Mouse (Mus musculus) inflammation-experienced regulatory T-cells, adult 16 weeks (primary cell): ENCODE results near the gene Dclk2. TPM values are rescaled to one million over a fixed set of nuclear protein-coding genes. Genes with fewer than 3 reads are reported as not detected.

Experiments
- polyA plus RNA-seq: library from polyadenylated mRNA; unstranded; fragments of 100-300 nt; shearing (Covaris generic); gene quantifications from one replicate; pipeline ENCODE4 v1.2.1, GENCODE M21; 2017

The Dclk2 gene
- polyA plus RNA-seq: 4.6 TPM

DNA sequence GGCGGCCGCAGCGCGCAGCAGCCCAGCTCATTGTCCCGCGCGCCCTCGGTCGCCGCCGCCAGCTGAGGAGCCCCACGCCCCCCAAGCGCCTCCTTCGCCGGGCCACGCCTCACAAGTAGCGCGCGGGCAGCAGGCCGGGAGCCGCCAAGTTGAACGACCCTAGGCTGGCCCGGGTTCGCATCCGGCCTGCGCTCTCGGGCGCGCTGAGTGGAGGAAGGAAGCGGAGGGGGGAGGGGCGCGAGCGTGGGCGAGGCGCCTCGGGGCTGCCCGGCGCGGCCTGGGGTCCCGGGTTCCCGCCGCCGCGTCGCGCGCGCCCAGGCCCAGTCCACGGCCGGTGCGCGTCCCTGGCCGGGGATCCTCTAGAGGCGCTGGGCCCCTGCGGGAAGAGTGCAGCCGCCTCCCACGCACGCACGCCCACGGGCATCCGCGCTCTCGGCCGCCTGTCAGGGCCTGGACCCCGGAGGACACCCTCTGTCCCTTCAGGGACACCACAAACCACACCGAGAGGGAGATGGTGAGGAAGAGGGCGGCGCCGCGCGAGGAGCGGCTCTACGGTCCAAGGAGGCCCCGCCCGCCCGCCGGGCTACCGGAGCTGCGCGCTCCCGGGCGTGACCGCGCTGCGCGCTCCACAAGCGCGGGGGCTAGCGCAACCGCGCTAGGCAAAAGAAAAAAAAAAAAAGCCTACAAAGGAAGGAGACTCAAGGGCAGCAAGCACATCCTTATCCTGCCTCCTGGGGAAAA is at the start of gene Dclk2:
TSS of gene Dclk2 (minus strand) at position 510 of the 741 bp plus-strand sequence.

Other genes starting within 250 kb of the Dclk2 start
- 199 TPM for gene Cd1d1, start 78.6 kb upstream of the Dclk2 start, polyA plus RNA-seq